Mouse (Mus musculus) T-helper 17 cell (primary cell): ENCODE measurements around the gene Cd55b.

ENCODE experiments used
- in situ Hi-C, 2 experiments: fragments of 300-600 bp; cut with MboI, MseI; formaldehyde crosslinking; loops; 1 replicate in 1 of 2; 2 replicates in 1 of 2; pipeline ENCODE4 v1.15.1; 2025; ENCODE audit warnings: high pct_unique_total_duplicates in 2 of 2

The Cd55b gene

DNA sequence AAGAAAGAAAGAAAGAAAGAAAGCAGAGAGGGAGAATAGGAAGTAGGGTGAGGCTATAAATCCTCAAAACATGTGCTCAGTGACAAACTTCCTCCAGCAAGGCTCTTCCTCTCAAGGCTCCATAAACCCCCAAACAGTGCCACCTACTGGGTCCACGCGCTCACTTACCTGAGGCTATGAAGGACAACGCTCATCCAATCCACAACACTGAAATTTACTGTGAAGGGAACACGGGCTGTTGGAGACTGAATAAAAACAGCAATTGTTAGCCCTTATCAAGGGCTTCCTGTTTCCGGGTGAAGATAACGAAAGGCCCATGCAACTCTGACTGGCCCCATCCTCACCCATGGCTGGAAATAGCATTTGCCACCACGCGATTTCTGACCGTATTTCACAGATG is 80.4 kb downstream of the Cd55b start:
- in situ Hi-C loops: loop anchor here in 1 of 2 experiments (10.0 kb wide), 1 partner anchor 178 kb away; no protein-coding TSS in a partner anchor
